Mouse (Mus musculus): ENCODE results near the gene Npepps. TPM values are rescaled to one million over a fixed set of nuclear protein-coding genes. Genes with fewer than 3 reads are reported as not detected.
A peak's percentile ranks its signal among the peaks of the same experiment; 100 is the strongest.

Gene Npepps
- polyA plus RNA-seq, 1 experiment from 2014 or later = 41.9 TPM

DNA sequence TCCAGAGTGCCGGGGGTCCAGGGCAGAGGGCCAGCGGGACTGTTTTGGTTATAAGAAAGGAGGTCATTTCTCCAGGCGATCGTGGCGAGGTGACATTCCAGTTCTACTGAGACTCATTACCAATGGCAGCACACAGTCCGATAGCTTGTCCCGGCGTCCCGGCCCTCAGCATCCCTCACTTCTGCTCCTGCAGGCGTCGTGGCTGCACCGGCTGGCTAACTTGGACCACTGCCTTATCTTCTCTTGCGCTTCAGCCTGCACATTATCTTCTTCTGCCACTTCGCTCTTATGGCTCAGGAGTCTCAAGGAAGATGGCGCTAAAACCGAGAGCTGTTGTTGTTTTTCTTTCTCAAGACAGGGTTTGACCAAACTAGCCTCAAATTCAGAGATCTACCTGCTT lies 21.0 kb upstream of the Npepps start:
- H3K27ac ChIP-seq (ENCODE audit: low read depth, low read length) = no peak overlapping the region
- no peak for TF ChIP-seq CTCF (IDR thresholded peaks at IDR 0.05; ENCODE audit: low read depth)
- 82% methylated on average over 16 of the region's 16 CpGs for WGBS

DNA sequence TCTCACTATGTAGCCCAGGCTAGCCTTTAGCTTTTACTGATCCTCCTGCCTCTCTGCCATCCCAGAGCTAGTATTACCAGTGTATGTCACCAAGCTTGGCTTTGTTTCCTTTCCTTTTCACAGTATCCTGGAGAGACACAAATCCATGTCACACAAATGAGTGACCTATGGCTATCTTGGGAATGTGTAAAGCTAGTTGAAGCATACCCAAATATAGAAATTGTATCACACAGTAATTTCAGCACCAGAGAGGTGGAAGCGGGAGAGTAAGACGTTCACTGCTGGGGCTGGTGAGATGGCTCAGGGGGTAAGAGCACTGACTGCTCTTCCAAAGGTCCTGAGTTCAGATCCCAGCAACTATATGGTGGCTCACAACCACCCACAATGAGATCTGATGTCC lies 19.5 kb upstream of the Npepps start:
- Histone ChIP-seq H3K4me3 (ENCODE audit: low read depth, low read length) (no peak overlapping the region), H3K36me3 (ENCODE audit: control insufficient read depth, insufficient read depth) (no peaks in the 10 kb centered on the region), H3K27ac (ENCODE audit: low read depth, low read length) (no peak overlapping the region), H3K27me3 (replicated peaks; ENCODE audit: control insufficient read depth, insufficient read depth, low read length) (no peaks in the 10 kb centered on the region), H3K9ac (ENCODE audit: low read depth, low read length) (no peak overlapping the region), H3K9me3 (ENCODE audit: control insufficient read depth) (no peaks in the 10 kb centered on the region), H3K4me2 (replicated peaks; ENCODE audit: low read depth) (no peak overlapping the region), H3K4me1 (replicated peaks; ENCODE audit: control insufficient read depth, insufficient read depth, low read length) (no peaks in the 10 kb centered on the region)
- no peak for TF ChIP-seq CTCF (IDR thresholded peaks at IDR 0.05; ENCODE audit: low read depth)
- ATAC-seq = no peak
- WGBS = 86% methylated on average over 2 of the region's 2 CpGs

More for the DNA sequence above, 21.0 kb upstream of the Npepps start:
- Histone ChIP-seq H3K36me3 (ENCODE audit: control insufficient read depth, insufficient read depth) (no peaks in the 10 kb centered on the region), H3K9me3 (ENCODE audit: control insufficient read depth) (no peaks in the 10 kb centered on the region), H3K4me2 (replicated peaks; ENCODE audit: low read depth) (no peak overlapping the region), H3K4me1 (replicated peaks; ENCODE audit: control insufficient read depth, insufficient read depth, low read length) (no peaks in the 10 kb centered on the region), H3K9ac (ENCODE audit: low read depth, low read length) (no peak overlapping the region), H3K27me3 (replicated peaks; ENCODE audit: control insufficient read depth, insufficient read depth, low read length) (no peaks in the 10 kb centered on the region), H3K4me3 (ENCODE audit: low read depth, low read length) (no peak overlapping the region)
- no peak for ATAC-seq

DNA sequence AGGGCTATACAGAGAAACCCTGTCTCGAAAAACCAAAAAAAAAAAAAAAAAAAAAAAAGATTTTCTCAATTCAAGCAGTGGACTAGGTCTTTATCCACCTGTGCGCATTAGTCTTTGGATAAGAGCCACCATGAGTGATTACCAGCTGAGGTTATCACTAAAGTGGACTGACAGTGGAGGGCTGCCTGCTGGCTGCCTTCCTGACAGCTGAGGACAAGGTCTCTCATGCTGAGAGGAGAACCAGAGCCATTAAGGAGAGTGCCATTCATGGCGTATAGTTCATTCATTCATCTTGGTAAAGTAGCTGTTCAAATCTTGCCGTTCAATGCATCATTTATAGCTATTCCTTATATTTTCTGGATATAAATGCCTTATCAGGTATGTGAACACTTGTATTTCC lies 16.1 kb upstream of the Npepps start:
- WGBS = 90% methylated on average over 3 of the region's 4 CpGs
- Histone ChIP-seq H3K4me1 (replicated peaks; ENCODE audit: control insufficient read depth, insufficient read depth, low read length) (no peaks in the 10 kb centered on the region), H3K36me3 (ENCODE audit: control insufficient read depth, insufficient read depth) (no peaks in the 10 kb centered on the region)

DNA sequence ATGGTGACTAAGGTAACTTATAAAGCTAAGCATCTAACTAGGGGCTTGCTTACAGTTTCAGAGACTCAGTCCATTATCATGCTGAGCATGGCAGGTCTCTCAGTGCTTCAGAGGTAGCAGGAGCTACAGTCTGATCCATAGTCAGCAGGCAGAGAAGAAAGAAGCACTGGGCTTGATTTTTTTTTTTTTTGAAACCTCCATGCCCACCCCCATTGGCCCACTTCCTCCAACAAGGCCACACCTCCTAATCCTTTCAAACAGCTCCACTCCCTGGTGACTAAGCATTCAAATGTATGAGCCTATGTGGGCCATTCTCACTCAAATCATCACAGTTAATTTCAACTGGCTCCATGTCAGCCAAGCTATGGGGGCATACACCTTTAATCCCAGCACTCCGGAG lies 12.3 kb upstream of the Npepps start:
- 94% methylated on average over 1 of the region's 1 CpGs for WGBS
- Histone ChIP-seq H3K36me3 (ENCODE audit: control insufficient read depth, insufficient read depth) (no peaks in the 10 kb centered on the region), H3K9ac (ENCODE audit: low read depth, low read length) (no peak overlapping the region), H3K27ac (ENCODE audit: low read depth, low read length) (no peak overlapping the region), H3K4me2 (replicated peaks; ENCODE audit: low read depth) (no peak overlapping the region), H3K9me3 (ENCODE audit: control insufficient read depth) (no peaks in the 10 kb centered on the region), H3K4me3 (ENCODE audit: low read depth, low read length) (no peak overlapping the region), H3K27me3 (replicated peaks; ENCODE audit: control insufficient read depth, insufficient read depth, low read length) (no peaks in the 10 kb centered on the region), H3K4me1 (replicated peaks; ENCODE audit: control insufficient read depth, insufficient read depth, low read length) (no peaks in the 10 kb centered on the region)
- no peak for TF ChIP-seq CTCF (IDR thresholded peaks at IDR 0.05; ENCODE audit: low read depth)
- ATAC-seq = no peak

More for the DNA sequence above, 16.1 kb upstream of the Npepps start:
- Histone ChIP-seq H3K9me3 (ENCODE audit: control insufficient read depth) (no peaks in the 10 kb centered on the region), H3K9ac (ENCODE audit: low read depth, low read length) (no peak overlapping the region), H3K4me2 (replicated peaks; ENCODE audit: low read depth) (no peak overlapping the region), H3K27me3 (replicated peaks; ENCODE audit: control insufficient read depth, insufficient read depth, low read length) (no peaks in the 10 kb centered on the region), H3K4me3 (ENCODE audit: low read depth, low read length) (no peak overlapping the region), H3K27ac (ENCODE audit: low read depth, low read length) (no peak overlapping the region)
- no peak for TF ChIP-seq CTCF (IDR thresholded peaks at IDR 0.05; ENCODE audit: low read depth)
- no peak for ATAC-seq

DNA sequence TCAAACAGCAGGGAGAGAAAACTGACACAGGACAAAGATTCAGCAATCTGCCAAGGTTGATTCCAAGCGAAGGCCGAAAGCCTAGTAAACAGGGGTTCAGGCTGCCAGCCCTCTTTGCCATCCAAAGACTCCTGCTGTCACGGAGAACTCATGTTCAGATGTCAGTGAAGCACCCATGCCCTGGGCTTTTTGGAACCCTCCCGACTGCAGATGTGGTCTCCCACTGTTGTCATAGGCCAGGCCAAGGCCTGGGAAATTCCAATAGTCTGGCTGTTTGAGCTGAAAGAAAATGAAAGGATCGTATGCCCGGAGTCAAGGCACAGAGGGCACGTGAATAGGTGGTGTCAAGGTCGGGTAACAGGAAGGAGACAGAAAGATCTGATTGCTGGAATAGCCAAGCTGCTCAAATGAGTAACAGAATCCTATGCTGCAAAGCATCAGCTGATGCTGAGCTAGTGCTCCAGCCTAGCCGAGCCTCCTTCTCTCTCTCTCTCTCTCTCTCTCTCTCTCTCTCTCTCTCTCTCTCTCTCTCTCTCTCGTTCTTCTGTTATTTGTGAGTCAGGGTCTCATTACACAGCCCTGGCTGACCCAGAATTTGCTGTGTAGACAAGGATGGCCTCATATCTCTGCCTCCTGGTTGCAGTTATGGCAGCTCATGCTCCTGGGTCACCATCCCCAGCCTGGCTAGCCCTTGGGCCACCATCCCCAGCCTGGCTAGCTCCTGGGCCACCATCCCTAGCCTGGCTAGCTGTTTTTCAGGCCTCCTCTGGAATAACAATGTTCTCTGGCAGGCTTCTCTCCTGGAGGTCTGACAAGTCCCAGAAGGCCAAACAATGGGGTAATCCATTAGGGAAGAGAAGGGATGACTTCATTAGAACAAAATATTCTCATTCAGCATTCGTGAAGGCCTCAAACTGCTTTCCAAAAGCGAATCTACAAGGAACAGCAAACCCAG lies 9.1 kb upstream of the Npepps start:
- H3K4me2 ChIP-seq (replicated peaks; ENCODE audit: low read depth) = no peak overlapping the region
- H3K4me3 ChIP-seq (ENCODE audit: low read depth, low read length) = no peak overlapping the region
- H3K27me3 ChIP-seq (replicated peaks; ENCODE audit: control insufficient read depth, insufficient read depth, low read length) = no peaks in the 10 kb centered on the region
- no peaks in the 10 kb centered on the region for H3K36me3 ChIP-seq (ENCODE audit: control insufficient read depth, insufficient read depth)
- no peaks in the 10 kb centered on the region for H3K4me1 ChIP-seq (replicated peaks; ENCODE audit: control insufficient read depth, insufficient read depth, low read length)
- H3K9ac ChIP-seq (ENCODE audit: low read depth, low read length) = no peak overlapping the region
- no peak for TF ChIP-seq CTCF (IDR thresholded peaks at IDR 0.05; ENCODE audit: low read depth)
- peak; percentile 69; the same call in 1 of the 2 replicates for ATAC-seq
- no peak overlapping the region for H3K27ac ChIP-seq (ENCODE audit: low read depth, low read length)
- WGBS = 51% methylated on average over 12 of the region's 12 CpGs
- no peaks in the 10 kb centered on the region for H3K9me3 ChIP-seq (ENCODE audit: control insufficient read depth)

DNA sequence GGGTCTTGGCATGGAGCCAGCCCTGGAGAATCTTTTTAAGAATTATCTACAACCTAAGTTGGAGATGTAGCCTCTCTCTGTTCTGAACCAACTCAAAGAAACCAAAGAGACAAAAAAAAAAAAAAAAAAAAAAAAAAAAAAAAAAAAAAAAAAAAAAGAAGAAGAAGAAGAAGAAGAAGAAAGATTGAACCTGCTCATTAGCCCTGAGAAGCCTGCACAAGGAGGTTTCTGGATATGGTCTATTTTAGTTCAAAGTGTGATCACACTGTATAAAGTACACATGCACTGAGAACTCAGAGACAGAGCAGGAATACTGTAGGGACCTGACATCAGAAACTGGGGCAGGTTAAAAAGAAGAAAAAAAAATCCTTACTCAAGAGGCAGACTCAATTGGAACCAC lies 7.2 kb upstream of the Npepps start:
- Histone ChIP-seq H3K9ac (ENCODE audit: low read depth, low read length) (no peak overlapping the region), H3K4me1 (replicated peaks; ENCODE audit: control insufficient read depth, insufficient read depth, low read length) (no peaks in the 10 kb centered on the region), H3K36me3 (ENCODE audit: control insufficient read depth, insufficient read depth) (no peaks in the 10 kb centered on the region), H3K9me3 (ENCODE audit: control insufficient read depth) (no peaks in the 10 kb centered on the region), H3K4me3 (ENCODE audit: low read depth, low read length) (no peak overlapping the region), H3K27me3 (replicated peaks; ENCODE audit: control insufficient read depth, insufficient read depth, low read length) (no peaks in the 10 kb centered on the region), H3K4me2 (replicated peaks; ENCODE audit: low read depth) (no peak overlapping the region), H3K27ac (ENCODE audit: low read depth, low read length) (no peak overlapping the region)
- ATAC-seq = no peak
- TF ChIP-seq CTCF (IDR thresholded peaks at IDR 0.05; ENCODE audit: low read depth) = no peak

Measured in intestine, postnatal 0 days (tissue).